Mouse (Mus musculus) natural killer cell, adult 2 months (primary cell): Measurements from ENCODE around the gene Arhgap21.

ENCODE experiments used
- DNase-seq, 2 experiments: peaks; one replicate each; pipeline ENCODE4 v3.0.0; 2022; ENCODE audit warnings: low spot score in 2 of 2

Arhgap21 gene

GRCm38 (mm10) chr2:20966176-20967100 is 2.2 kb downstream of the Arhgap21 start:
- DNase-seq: no peak

- DNase-seq: no peak
Measured at GRCm38 (mm10) chr2:20965361-20965760, 3.3 kb downstream of the Arhgap21 start.

- DNase-seq: no peak
Measured at GRCm38 (mm10) chr2:20964461-20964860, 4.2 kb downstream of the Arhgap21 start.

- no peak for DNase-seq
Measured at GRCm38 (mm10) chr2:20963226-20963805, 5.4 kb downstream of the Arhgap21 start.

- DNase-seq: no peak
Measured at GRCm38 (mm10) chr2:20962284-20962683, 6.4 kb downstream of the Arhgap21 start.

- DNase-seq: peak; percentile 44 to 56
Measured at GRCm38 (mm10) chr2:20961825-20962224, 6.9 kb downstream of the Arhgap21 start.

- no peak for DNase-seq
Measured at GRCm38 (mm10) chr2:20961295-20961694, 7.4 kb downstream of the Arhgap21 start.

GRCm38 (mm10) chr2:20960668-20961035 is 8.0 kb downstream of the Arhgap21 start:
- no peak for DNase-seq

GRCm38 (mm10) chr2:20959906-20960667 is 8.6 kb downstream of the Arhgap21 start:
- no peak for DNase-seq

GRCm38 (mm10) chr2:20959045-20959444 is 9.6 kb downstream of the Arhgap21 start:
- DNase-seq: no peak

GRCm38 (mm10) chr2:20957995-20958394 is 10.7 kb downstream of the Arhgap21 start:
- no peak for DNase-seq

- no peak for DNase-seq
Measured at GRCm38 (mm10) chr2:20956716-20957115, 12.0 kb downstream of the Arhgap21 start.

GRCm38 (mm10) chr2:20955996-20956395 is 12.7 kb downstream of the Arhgap21 start:
- no peak for DNase-seq

- no peak for DNase-seq
Measured at GRCm38 (mm10) chr2:20955376-20955775, 13.3 kb downstream of the Arhgap21 start.

GRCm38 (mm10) chr2:20952716-20953115 is 16.0 kb downstream of the Arhgap21 start:
- no peak for DNase-seq

- DNase-seq: no peak
Measured at GRCm38 (mm10) chr2:20949168-20949567, 19.5 kb downstream of the Arhgap21 start.

GRCm38 (mm10) chr2:20947036-20947435 is 21.6 kb downstream of the Arhgap21 start:
- no peak for DNase-seq

GRCm38 (mm10) chr2:20945596-20945995 is 23.1 kb downstream of the Arhgap21 start:
- no peak for DNase-seq

GRCm38 (mm10) chr2:20943730-20944454 is 24.8 kb downstream of the Arhgap21 start:
- no peak for DNase-seq

- no peak for DNase-seq
Measured at GRCm38 (mm10) chr2:20943222-20943621, 25.5 kb downstream of the Arhgap21 start.

- DNase-seq: no peak
Measured at GRCm38 (mm10) chr2:20942434-20943198, 26.1 kb downstream of the Arhgap21 start.
